Mouse (Mus musculus): ENCODE results near the gene Inca1.

DNA sequence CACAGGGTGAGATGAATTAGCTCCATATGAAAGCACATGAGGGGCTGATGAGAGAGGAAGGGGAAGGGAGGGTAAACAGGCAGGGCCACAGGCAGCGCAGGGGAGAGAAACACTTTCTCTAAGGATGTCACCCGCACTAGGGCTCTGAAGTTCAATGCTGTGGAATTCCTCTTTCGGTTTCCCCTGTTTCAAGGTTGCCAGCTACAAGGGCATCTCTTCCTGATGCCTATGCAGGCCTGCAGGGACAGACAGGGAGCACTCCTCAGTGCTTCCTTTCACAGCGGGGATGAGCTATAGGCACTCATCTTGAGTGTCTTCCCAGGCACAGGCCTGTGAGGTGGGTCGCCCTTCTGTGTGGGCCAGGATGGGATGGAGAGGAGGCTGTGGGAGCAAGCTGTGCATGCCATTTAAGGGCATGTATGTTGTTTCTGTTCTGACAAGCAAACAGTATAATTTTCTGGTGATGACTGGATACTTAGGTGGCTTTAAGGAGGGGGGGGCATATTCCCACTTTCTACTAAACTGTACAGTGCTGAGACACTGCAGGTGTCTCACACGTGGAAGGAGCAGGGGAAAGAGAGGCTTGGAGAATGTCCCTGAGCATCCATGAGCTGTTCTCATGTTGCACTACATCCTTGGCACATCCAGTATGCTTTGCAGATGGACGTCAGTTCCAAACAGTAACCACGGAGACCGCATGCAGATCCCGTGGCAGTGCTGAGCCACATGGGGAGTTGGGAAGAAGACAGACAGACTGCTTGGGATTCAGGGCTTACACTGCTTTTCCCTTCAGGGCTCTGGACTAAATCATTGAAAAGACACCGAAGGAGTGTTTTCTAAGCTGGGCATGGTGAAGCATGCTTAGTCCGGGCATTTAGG is 42.9 kb upstream of the Inca1 start:
- no peak for TF ChIP-seq POLR2A (IDR thresholded peaks at IDR 0.05; ENCODE audit: borderline replicate concordance, insufficient read depth, low read length)
- no peak for TF ChIP-seq CTCF (IDR thresholded peaks at IDR 0.05; ENCODE audit: borderline replicate concordance, insufficient read depth, low read depth, low read length)

Measured in cerebellum, adult 2 months (tissue).